Mouse (Mus musculus) adrenal gland, postnatal 36 days (tissue): ENCODE data around the gene 1700012B07Rik. TPM values are rescaled to one million over a fixed set of nuclear protein-coding genes. Genes with fewer than 3 reads are reported as not detected.

Source experiments
- DNase-seq, 2 experiments: peaks; one replicate each; pipeline ENCODE4 v3.0.0; 2021; ENCODE audit warnings: mixed read lengths in 1 of 2
- long read RNA-seq, 2 experiments: library from polyadenylated mRNA; stranded (forward); transcript quantifications; one replicate each; pipeline ENCODE4 v2.0.0; 2021; ENCODE audit warnings: borderline sequencing depth in 2 of 2
- total RNA-seq, 2 experiments: library from RNA; stranded (reverse); gene quantifications; 2 replicates each; pipeline ENCODE4 v1.2.3; 2021

The 1700012B07Rik gene
- not detected for total RNA-seq
- long read RNA-seq, experiment 1, result 0 reads
- long read RNA-seq, experiment 2, result 0 reads

DNA sequence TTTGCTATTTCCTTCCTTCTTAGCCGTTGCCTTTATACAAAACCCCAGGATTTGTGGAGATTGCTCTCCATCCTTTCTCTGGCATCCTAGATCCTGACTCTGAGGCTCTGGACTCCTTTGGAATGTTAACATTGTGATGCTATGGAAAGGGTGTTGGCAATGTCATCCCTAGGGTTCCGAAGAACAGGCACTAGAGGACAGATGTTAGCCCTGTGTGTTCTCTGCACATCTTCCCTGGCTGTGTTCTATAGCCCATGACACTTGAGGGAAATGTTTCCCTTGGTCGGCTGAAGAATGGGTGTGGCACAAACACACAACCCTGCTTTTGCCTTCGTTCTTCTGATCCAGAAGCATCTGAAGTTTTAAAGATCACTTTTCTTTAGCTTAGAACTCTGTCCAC lies at the start of gene 1700012B07Rik:
1700012B07Rik (minus strand) TSS at position 101 of the 400 bp plus-strand sequence.
- DNase-seq, result no peak

DNA sequence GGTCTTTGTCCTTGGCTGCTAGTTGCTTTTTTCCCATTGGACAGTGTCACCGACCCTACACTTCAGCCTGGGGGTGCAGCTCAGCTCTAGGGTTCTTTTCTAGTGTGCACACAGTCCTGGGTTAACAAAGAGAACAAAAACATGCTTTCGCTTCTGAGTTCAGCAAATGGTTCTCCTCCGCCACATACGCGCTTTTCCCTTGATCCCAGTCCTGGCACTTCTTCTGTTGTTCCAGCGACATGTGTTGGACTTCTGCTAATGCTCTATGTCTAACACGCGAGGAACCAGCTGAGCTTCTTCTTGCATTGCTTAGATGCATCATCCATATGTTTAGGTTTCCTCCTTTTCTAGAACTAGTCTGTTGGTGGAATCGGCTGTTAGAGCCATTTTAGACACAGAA lies 48.9 kb upstream of the 1700012B07Rik start:
- no peak for DNase-seq

DNA sequence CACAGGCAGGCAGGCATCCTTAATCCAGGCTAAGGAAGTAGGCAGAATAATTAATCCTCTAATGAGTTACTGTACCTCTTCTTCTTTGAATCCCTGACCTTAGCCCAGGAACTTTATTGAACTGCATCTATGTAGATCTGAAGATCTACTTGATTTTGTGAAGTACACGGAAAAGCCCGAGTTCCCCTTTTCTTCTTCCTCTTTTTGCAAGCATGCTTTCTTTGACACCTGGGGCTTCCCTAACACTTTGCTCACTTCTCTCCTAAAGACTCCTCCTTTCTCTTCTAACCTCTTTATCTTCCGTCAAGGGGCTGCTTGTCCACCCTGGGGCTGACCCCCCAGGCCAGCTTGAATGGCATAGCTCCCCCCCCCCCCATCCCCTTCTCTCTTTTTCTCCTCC lies 48.0 kb upstream of the 1700012B07Rik start:
- DNase-seq, result no peak

DNA sequence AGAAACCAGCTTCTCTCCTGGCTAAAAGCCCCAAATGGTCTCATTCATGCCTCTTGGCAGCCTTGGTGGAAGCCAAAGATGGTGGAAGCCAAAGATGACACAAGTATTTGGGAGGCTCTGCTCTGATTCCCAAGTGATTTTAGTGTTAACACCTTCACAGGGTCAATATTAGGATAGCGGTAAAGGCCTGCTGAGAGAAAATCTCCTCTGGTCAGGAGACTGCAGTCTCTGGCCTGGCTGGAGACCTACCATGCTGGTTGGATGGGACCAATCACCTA lies 47.6 kb upstream of the 1700012B07Rik start:
- no peak for DNase-seq

DNA sequence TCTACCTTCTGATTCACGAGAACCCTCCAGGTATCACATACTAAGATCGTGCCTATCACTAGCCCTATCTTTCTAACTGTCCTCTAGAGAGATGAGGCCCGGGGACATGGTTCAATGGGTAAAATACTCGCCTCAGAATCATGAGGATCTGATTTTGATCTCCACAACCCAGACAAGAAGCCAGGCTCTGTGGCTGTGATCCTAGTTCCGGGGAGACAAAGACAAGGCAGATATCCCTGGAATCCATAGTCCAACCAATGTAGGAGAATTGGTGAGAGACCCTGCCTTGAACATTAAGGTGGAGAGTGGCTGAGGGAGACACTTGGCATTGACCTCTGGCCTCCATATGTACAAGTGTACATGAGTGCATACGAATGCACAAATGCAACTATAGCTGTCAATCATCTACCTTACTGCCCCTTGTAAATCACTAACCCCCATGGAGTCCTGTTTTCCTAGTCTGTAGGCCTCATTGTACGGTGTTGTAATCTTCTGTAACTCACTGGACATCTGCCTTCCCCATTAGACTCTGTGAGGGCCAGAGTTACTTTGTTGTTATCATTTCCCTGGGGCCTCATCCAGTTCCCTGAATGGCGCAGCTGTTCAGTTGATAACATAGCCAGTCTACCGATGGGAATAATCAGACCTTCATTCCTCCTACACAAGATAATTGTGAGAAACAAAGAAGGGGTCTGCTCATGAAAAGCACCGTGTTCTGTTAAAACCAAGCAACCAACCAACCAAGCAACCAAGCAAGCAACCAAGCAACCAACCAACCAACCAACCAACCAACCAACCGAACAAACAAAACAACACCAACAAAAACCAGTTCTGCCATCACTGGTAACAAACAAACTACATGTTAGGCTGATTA lies 47.0 kb upstream of the 1700012B07Rik start:
- DNase-seq, result no peak

DNA sequence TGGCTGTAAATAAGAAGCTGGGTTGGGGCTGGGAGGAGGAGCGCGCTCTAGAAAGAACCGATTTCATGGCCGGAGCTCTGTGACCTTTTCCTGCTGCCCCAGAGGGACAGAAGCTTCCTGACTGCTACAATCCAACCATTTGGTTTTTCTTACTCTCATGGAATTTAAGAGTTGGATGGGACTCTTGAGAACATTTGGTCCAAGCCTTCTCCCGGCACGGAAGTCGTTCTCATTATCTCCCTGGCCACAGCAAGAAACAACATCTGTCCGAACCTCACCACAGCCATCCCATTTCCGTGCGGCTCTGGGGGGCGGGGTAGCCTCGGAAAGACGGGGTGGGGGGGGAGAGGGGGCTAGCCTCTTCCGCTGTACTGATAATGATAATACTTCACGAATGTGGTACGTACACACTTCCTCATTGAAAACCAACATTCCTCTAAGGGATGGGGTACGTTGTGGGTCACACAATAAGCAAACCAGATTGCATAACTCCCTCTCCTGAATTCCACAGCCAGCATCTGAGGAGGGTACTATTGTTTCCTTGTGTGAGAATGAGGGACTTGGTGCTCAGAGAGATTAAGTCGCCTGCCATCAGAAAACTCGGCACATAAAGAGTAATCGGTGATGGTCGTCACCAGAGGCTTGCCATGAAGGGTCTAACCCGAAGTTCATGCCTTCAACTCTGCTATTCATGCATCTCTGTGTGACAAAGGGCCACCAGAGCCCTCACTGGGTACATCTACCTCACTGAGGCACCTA lies 46.2 kb upstream of the 1700012B07Rik start:
- no peak for DNase-seq

DNA sequence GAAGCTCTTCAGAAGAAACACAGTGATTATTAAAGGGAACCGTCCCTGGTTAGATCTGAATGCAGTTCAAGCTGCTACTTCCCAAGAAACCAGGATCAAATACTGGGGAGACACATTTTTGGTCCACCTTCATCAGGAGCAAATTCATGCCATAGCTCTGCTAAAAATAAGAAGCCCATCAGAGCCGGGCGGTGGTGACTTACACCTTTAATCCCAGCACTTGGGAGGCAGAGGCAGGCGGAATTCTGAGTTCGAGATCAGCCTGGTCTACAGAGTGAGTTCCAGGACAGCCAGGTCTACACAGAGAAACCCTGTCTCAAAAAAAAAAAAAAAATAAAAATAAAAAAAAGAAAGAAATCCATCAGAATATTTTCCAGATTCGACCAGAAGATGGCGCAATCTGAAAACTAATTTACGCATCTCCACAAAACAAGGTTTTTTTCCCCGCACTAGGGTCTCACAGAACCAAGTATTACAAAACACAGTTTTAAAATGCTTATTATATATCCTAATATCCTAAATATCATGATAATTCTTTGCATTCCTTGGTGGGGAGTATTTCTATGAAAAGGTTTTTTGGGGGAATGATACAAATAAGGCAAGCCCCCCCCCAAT lies 45.4 kb upstream of the 1700012B07Rik start:
- no peak for DNase-seq

DNA sequence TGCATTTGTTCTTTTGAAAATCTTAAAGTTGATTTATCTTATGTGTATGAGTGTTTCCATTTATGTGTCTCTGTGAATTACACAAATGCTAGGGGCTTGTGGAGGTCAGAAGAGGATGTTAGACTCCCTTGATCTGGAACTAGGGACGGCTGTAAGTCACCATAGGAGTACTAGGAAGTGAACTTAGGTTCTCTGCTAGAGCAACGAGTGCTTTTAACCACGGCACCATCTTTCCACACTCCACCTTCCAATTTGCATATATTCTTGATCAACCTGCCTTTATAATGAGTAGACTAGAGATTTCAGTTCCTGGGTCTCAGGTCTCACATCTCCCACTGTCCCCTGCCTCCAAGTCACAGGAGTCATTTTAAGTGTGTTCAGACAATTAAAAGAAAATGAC lies 44.8 kb upstream of the 1700012B07Rik start:
- no peak for DNase-seq

DNA sequence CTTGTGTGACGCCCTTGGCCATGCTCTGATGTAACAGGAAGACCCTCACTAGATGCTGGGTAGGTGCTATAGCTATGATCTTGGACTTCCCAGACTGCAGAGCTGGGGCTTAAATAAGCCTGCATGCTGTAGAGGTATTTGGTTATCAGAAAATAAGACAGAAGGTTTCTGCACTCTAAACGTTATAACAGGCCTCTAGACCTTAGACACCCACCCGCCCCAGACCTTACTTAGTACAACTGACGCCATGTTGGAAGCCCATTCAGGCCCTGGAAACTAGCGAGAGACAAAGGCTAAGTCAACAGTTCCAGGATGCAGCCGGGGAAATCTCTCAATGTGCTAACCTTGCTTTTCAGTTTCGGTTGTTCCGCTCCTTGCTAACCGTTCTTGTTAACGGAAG lies 44.2 kb upstream of the 1700012B07Rik start:
- no peak for DNase-seq

DNA sequence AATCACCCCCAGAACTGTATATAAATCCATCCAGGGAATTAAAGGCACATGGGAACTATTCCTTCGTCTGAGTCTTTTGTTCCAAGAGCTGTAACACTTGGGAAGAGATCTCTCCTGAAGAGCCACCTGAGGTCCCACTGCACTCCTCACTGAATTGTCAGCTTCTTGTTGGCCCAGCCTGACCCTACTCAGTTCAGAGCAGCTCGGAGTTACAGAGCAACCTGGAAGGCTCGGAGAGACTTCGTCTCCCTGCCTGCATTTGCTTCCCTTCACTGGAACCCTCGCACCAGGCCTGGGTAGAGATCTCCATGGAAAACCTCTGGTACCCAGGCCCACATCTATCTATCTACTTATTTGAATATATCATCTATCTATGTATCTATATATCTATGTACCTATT lies 40.0 kb upstream of the 1700012B07Rik start:
- no peak for DNase-seq

DNA sequence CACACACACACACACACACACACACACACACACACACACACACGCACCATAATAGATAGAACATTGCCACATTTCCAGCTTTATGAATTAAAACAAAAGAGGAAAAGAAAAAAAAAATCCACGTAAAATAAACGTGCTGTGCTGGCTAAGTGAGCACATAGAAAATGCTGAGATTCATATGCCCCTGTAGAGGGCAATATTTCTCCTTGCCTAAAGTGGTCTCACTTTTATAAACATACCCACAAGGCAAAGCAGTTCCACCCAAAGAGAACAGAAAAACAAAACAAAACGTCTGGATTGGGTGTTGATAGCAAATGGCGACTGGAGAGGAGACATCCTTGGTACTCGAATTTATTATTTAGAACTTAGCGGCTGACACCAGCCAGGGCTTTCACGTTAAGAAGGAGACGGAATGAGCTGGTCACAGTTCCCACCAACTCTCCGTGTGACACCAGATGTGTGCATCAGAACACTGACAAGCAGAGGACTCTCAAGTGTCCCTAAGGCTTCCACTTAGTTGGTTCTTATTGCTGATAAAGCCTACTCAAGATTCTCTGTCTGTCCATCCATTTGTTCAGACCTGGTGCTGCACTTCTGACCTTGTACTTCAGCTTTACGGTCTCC lies 38.8 kb upstream of the 1700012B07Rik start:
- no peak for DNase-seq

DNA sequence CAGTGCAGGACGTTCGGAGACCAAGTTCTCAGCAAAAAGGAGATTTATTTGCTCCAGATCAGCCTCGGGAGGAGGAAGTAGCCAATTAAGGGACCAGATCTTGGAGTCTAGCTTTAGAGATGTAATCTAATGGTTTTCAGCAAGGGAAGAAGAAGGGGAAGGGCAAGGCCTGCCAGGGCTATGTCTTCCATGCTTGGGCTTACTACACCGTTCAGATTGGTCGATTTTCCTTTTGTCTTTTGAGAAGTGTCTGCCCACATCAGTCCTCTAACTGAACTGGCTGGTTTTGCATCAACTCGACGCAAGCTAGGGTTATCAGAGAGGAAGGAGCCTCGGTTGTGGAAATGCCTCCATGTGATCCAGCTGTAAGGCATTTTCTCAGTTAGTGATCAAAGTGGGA lies 37.7 kb upstream of the 1700012B07Rik start:
- no peak for DNase-seq

DNA sequence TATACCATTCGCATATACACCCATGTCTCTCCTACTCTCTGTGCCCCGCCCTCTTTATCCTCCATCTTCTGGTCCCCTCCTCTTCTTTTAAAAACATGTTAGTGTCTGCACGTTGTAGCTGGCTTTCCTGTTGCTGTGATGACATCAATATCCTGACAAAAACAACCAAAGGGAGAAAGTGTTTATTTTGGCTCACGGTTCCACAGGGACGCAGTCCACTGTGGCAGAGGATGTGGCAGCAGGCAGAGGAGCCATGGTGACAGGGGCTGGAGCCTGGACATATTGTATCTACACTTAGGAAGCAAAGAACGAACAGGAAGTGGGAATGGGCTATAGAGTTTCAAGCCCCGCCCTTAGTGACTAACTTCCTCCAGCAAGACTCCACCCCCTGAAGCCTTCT lies 36.1 kb upstream of the 1700012B07Rik start:
- DNase-seq, result no peak

DNA sequence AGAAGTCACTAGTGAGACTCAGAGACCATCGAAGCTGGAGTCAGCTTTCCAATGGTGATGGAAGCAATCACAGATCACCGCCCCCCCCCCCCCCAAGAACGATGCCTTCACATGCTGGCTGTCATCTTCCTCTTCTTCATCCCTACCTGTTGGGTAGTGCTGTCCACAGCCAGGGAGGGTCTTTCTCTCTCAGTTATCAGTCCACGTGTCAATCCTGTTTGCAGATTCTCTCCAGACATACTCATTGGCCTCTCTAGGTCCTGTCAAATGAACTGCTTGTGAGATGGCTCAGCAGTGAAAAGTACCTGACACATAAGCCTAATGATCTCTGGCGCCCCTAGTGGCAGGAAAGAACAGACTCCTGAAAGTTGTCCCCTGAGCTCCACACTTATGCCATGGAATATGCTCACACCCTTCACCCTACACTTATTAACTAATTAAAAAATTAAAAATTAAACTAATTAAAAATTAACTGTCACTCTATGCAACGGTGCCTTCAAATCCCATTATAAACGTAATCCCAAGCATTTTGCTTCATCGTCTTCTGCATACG lies 35.4 kb upstream of the 1700012B07Rik start:
- DNase-seq, result peak; percentile 58 to 61

DNA sequence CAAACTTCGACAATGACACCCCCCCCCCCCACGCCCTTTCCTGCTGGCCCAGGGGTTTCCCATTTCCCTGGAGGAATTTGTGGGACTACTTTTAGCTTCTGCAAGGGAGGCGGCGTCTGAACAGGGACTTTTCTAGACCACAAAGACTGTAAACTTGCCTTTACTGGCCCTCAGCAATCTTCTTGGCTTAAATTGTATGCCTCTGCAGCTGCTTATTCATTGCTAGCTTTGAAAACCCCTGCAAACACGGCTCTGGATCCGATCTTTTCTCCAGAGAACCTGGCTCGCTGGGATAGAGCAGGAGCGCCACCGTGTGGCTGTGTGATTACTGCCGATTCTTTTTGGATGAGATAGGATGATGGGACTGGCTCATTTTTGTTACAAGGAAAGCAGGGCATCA lies 32.7 kb upstream of the 1700012B07Rik start:
- DNase-seq, result peak; percentile 91

DNA sequence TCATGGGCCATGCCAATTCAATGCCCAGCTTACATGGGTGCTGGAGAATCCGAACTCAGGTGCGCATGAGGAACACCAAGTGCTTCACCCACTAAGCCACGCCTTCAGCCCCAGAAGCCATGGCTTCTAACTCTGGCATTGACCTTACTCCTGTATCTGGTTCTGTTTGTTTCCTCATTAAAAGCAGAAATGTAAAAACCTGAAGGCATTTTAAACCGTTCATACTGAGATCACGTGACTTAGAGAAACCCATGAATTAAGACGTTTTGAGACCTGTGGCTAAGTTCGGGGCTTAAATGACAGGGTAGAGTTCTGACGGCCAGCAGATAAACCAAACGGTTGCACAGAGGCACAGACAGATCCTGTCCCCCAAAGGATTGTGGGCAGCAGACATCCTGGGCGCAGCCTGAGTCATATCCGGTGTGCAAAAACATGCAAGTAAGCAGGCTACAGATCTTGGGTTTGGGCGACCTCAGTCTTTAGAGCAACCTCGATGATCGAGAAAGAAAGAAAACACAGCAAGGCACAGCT lies 32.2 kb upstream of the 1700012B07Rik start:
- DNase-seq, result peak; percentile 42 to 44

DNA sequence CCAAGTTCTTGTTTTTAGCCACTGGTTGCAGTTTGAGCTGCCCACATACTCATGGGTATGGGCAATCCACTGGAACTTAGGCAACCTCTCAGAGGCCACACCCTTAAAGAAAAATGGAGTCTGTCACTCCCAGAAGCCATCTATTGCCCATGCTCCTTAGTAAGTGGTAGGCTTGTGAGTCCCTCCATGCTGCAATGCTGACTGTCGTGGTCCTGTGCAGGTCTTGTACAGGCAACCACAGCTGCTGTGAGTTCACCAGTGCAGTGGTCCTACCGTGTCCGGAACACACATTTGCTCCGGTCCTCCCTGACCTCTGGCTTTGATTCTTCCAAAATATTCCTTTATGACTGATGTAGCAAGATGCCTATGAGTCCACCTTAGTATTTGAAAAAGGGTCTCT lies 31.6 kb upstream of the 1700012B07Rik start:
- no peak for DNase-seq

DNA sequence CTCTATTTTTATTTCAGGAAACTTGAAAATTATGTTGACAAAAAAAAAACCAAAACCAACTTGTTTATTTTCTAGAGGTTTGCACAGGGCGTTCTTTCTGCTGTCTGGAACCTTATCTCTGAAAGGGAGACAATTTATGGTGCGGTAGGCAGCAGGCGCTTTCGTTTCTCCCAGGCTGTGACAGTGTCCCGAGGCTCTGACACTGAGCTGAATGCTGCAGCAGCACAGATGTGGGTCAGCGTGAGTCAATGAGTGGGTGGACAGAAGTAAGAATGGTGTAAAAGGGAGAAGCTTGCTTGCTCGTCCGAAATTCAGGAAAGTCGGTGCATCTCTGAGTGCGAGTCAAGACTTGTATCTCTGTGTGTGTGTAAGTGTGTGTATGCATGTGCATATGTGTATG lies 29.2 kb upstream of the 1700012B07Rik start:
- DNase-seq, result peak; percentile 69 to 76

DNA sequence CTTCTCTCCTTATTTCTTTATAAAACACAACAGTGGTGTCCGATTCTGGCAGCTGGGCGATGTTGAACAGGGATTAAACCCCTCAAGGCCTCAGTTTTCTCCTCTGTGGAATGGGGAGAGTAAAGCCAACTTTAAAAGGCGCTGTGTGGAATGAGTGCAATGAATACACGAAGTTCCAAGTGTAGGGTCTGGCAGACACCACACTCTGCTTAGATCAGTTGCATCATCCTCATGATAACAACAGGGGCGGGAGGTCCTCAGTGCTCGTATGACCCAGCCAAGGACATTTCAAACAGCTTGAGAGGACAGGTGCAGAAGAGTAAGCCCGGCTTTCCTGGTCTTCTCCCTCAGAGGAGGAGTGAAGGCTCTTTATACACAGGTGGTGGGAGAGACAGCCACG lies 26.2 kb upstream of the 1700012B07Rik start:
- no peak for DNase-seq

DNA sequence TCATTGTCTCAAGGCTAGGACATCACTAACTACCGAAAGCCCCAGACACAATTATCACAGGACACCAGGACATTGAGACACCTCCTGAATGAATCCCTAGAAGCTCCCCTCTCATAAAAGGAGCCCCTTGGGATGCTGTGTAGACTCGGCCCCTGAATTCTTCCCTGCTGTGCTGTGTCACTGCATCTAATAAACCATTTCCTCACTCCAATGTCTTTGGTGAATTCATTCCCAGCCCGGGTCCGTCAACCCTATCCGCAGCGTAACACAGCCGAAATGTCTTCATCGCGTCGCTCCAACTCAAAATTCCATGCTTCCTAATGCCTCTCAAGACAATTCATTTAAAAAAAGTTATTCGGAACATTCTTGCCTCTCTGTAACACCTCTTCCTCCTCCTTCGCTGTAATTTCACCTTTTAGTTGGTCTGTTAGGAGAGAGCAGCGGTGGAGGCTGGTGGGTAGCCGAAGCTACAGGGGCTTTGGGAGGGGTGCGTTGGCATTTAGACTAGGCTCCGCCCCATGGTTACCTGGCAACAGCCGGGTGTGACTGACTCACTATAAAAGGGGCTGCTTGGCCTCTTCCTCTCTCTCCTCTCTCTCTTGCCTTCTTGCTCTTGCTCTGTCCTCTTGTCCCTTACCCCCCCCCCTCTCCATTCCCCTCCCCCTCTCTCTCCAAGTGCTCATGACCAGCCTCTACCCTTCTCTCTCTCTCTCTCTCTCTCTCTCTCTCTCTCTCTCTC lies 25.6 kb upstream of the 1700012B07Rik start:
- peak; percentile 58 to 70 for DNase-seq

DNA sequence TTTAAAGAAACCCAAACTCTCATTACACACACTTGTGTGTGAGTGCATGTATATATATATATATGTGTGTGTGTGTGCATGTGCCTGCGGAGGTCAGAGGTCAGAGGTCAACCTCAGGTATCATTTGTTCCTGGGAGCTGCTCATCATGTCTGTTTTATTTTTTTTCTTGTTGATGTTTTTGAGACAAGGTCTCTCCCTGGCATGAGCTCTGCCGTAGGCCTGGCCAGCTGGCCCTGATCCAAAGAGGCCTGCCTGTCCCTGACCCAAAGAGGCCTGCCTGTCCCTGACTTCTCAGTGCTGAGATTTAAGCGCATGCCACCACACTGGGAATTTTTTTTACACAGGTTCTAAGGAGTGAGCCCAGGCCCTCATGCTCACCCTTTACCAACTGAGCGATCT lies 24.1 kb upstream of the 1700012B07Rik start:
- peak; percentile 91 to 93 for DNase-seq
